Mouse (Mus musculus) mammary gland, adult 2 months (tissue): Measurements from ENCODE around the gene Ripor3. TPM values are rescaled to one million over a fixed set of nuclear protein-coding genes. Genes with fewer than 3 reads are reported as not detected.

ENCODE experiments used
- polyA plus RNA-seq: library from polyadenylated mRNA; depleted of rRNA; stranded (reverse); fragments of >200 nt; gene quantifications from 2 replicates; pipeline ENCODE4 v1.2.3, GENCODE M21; 2012; ENCODE audit warnings: low replicate concordance; rRNA removed

Gene Ripor3
- 10.6 and 19.9 TPM in 2 replicates for polyA plus RNA-seq

DNA sequence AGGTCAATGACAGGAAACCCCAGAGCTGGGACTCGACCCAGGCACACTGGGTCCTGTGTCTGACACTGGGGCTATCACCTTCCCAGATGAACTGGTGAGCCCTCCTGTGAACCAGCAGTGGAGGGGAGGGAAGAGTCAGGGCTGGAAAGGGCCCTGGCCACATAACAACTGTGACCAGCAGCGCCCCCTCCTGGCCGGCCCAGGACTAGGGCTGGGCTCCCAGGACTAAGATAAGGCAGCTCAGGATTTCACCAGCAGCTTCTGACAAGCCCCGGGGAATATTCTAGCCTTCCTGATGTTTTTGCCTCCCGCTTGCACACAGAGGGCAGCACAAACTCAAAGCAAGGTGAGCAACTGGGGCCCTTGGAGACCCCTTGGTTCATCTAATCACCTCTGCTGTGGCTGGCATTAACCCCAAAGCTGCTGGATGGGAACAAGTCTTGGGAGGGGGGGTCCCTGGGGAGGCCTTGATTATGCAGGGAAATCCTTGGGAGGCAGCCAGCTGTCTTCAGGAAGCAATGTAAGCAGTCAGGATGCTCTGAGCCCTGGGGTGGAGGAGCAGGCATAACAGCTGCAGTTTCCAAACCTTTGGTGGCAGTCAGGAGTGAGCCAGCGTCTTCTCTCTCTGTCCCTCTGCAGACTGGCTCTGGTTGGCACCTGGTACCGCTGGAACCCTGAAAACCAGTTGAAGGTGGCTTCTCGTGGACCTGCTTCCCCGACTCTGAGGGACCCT is at the start of gene Ripor3:
Gene Ripor3 (minus strand): TSS at position 683 of the 733 bp plus-strand sequence.

DNA sequence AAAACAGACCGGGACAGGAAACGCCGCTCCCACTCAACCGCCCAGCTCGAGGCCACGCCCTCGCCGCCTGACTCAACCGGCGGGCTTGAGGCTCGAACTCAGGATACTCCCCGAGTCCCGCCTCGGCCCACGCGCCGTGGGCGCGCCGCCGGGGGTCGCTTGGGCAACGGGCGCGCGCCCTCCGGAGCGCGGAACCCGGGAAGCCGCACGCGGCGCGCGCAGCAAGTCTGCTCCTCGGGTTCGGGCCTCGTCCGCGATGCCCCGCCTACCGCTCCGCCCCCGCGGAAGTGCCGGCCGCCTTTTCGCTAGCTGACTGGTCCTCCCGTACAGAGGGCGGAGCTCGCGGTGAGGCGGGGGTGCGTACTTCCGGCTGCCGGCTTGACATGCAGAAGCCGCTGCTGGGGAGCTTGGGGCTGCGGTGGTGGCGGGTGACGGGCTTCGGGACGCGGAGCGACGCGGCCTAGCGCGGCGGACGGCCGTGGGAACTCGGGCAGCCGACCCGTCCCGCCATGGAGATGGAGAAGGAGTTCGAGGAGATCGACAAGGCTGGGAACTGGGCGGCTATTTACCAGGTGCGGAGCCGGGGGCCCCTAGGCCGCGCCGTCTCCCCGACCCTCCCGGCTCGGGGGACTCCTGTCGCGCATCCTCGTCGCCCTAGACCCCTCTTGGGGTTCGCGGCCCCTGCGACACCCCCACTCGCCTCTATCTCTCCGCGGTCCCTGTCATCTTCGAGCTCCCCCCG is 78.3 kb downstream of the Ripor3 start, which contains the start of gene Ptpn1:
Gene Ptpn1 (plus strand): TSS at position 73 of the 742 bp plus-strand sequence.

Other genes starting within 250 kb of the Ripor3 start
- gene Ptpn1, start 78.6 kb downstream of the Ripor3 start, polyA plus RNA-seq = 56.3 and 103 TPM in 2 replicates
- 2.1 and 3.8 TPM in 2 replicates for gene Pard6b, start 70.4 kb upstream of the Ripor3 start, polyA plus RNA-seq
- gene Adnp, start 196.5 kb upstream of the Ripor3 start, polyA plus RNA-seq = 18.1 and 21.5 TPM in 2 replicates
- gene Gm20716, start 219.7 kb upstream of the Ripor3 start, polyA plus RNA-seq = 2.5 TPM in 1 of 2 replicates, not detected in the other
- gene Dpm1, start 220.0 kb upstream of the Ripor3 start, polyA plus RNA-seq = 25.9 and 26.1 TPM in 2 replicates
- 7.9 and 47.9 TPM in 2 replicates for gene Mocs3, start 220.0 kb upstream of the Ripor3 start, polyA plus RNA-seq